Mouse (Mus musculus) ES-Bruce4 (cell line): ENCODE measurements around the gene Rpl23a.

Experiments used
- CTCF ChIP-seq: IDR thresholded peaks from one replicate; pipeline ENCODE4 v1.8.1; 2011; ENCODE audit warnings: low read depth, low read length
- POLR2A ChIP-seq: IDR thresholded peaks from one replicate; pipeline ENCODE4 v1.8.1; 2011; ENCODE audit warnings: low read length; ENCODE audit not compliant: insufficient read depth

- TF ChIP-seq CTCF (no peak), POLR2A (no peak)
Measured at GRCm38 (mm10) chr11:78167257-78167959, 16.0 kb downstream of the Rpl23a start.
